Mouse (Mus musculus) midbrain, postnatal 0 days (tissue): ENCODE results near the gene Susd1. TPM values are rescaled to one million over a fixed set of nuclear protein-coding genes. Genes with fewer than 3 reads are reported as not detected.

Source experiments
- ATAC-seq: fragments of 200-750 bp; cut with Nextera tagmentation; 2 replicates; pipeline ENCODE4 v1.8.0; 2017; ENCODE audit warnings: moderate number of reproducible peaks, mild to moderate bottlenecking, moderate TSS enrichment, moderate library complexity; ENCODE audit not compliant: low FRiP score
- DNase-seq: peaks from one replicate; pipeline ENCODE4 v3.0.0-alpha.2; 2015; ENCODE audit warnings: low spot score
- H3K27ac ChIP-seq: fragments of 300-500 bp; sonication (generic); 2 replicates; pipeline ENCODE4 v1.5.1; 2014; ENCODE audit warnings: low read depth, mild to moderate bottlenecking, low read length, mixed read lengths
- H3K27me3 ChIP-seq: fragments of 300-500 bp; sonication (generic); 2 replicates; pipeline ENCODE4 v1.6.1; 2014; ENCODE audit warnings: low read length, control low read depth, mixed read lengths; ENCODE audit not compliant: insufficient read depth
- H3K36me3 ChIP-seq: fragments of 300-500 bp; sonication (generic); 2 replicates; pipeline ENCODE4 v1.6.1; 2014; ENCODE audit warnings: low read length, control low read depth, mixed read lengths; ENCODE audit not compliant: insufficient read depth
- H3K4me1 ChIP-seq: fragments of 300-500 bp; sonication (generic); 2 replicates; pipeline ENCODE4 v1.6.1; 2014; ENCODE audit warnings: mild to moderate bottlenecking, control low read depth, antibody characterized with exemption, low read length, mixed read lengths; ENCODE audit not compliant: insufficient read depth
- H3K4me2 ChIP-seq: fragments of 300-500 bp; sonication (generic); 2 replicates; pipeline ENCODE4 v1.6.1; 2014; ENCODE audit warnings: low read depth, mild to moderate bottlenecking, low read length, mixed read lengths; ENCODE audit not compliant: poor library complexity, severe bottlenecking
- H3K4me3 ChIP-seq: fragments of 300-500 bp; sonication (generic); 2 replicates; pipeline ENCODE4 v1.5.1; 2014; ENCODE audit warnings: low read depth, mild to moderate bottlenecking, low read length, moderate library complexity
- H3K9ac ChIP-seq: fragments of 300-500 bp; sonication (generic); replicated peaks from 2 replicates; pipeline ENCODE4 v1.6.1; 2014; ENCODE audit warnings: mild to moderate bottlenecking, low read length, moderate library complexity, mixed read lengths; ENCODE audit not compliant: poor library complexity, severe bottlenecking
- H3K9me3 ChIP-seq: fragments of 300-500 bp; sonication (generic); 2 replicates; pipeline ENCODE4 v1.6.1; 2016; ENCODE audit warnings: low read length, control low read depth
- CTCF ChIP-seq: IDR thresholded peaks from 2 replicates; pipeline ENCODE4 v1.5.1; 2016; ENCODE audit warnings: antibody characterized with exemption, mild to moderate bottlenecking
- WGBS: fragments of 180-500 bp; shearing (Covaris S2); extraction: QIAGEN DNeasy Blood & Tissue Kit; methylation state at CpG from one replicate; pipeline ENCODE4 v1.1.7; 2014; 5-methylcytosine and 5-hydroxymethylcytosine counted together
- polyA plus RNA-seq: library from polyadenylated mRNA; unstranded; fragments of >200 nt; fragmentation: Nextera tagmentation; extraction: Ambion mirVana; gene quantifications from 2 replicates; pipeline ENCODE4 v1.2.1, GENCODE M21; 2015
- total RNA-seq: library from RNA; depleted of rRNA; stranded (reverse); fragments of >200 nt; gene quantifications from 2 replicates; pipeline ENCODE4 v1.2.3, GENCODE M21; 2014; rRNA removed

Susd1 gene
- total and polyA plus RNA-seq, 2 experiments from 2014 or later: 2.0 to 8.9 TPM

- Histone ChIP-seq H3K4me1 (no peaks in the 10 kb centered on the region), H3K36me3 (no peaks in the 10 kb centered on the region), H3K27me3 (no peaks in the 10 kb centered on the region), H3K4me3 (no peak overlapping the region), H3K9me3 (no peaks in the 10 kb centered on the region), H3K4me2 (no peak overlapping the region), H3K9ac (no peak overlapping the region), H3K27ac (no peak overlapping the region)
- ATAC-seq: no peak
- TF ChIP-seq CTCF: no peak
- DNase-seq: no peak
- 88% methylated on average over 4 of the region's 4 CpGs for WGBS
Observed at GRCm38 (mm10) chr4:59274136-59274535, 164.3 kb downstream of the Susd1 start.

- Histone ChIP-seq H3K27me3 (no peaks in the 10 kb centered on the region), H3K27ac (no peak overlapping the region), H3K36me3 (no peaks in the 10 kb centered on the region), H3K9me3 (no peaks in the 10 kb centered on the region), H3K9ac (no peak overlapping the region), H3K4me2 (no peak overlapping the region), H3K4me3 (no peak overlapping the region), H3K4me1 (no peaks in the 10 kb centered on the region)
- WGBS: 31% methylated on average over 1 of the region's 1 CpGs
- no peak for TF ChIP-seq CTCF
- DNase-seq (peak; percentile 17), ATAC-seq (no peak)
Observed at GRCm38 (mm10) chr4:59273342-59273741, 165.1 kb downstream of the Susd1 start.

GRCm38 (mm10) chr4:59265631-59266030, 172.8 kb downstream of the Susd1 start:
- Histone ChIP-seq H3K4me2 (no peak overlapping the region), H3K4me3 (no peak overlapping the region), H3K27ac (no peak overlapping the region), H3K27me3 (no peaks in the 10 kb centered on the region), H3K9me3 (0 out of 2 replicates have a peak, but pooled peaks cover 4% of the 10 kb centered on the region), H3K4me1 (no peaks in the 10 kb centered on the region), H3K9ac (no peak overlapping the region), H3K36me3 (no peaks in the 10 kb centered on the region)
- TF ChIP-seq CTCF: no peak
- DNase-seq: no peak
- no peak for ATAC-seq
- 91% methylated on average over 5 of the region's 5 CpGs for WGBS

GRCm38 (mm10) chr4:59265182-59265581, 173.3 kb downstream of the Susd1 start:
- Histone ChIP-seq H3K9me3 (0 out of 2 replicates have a peak, but pooled peaks cover 4% of the 10 kb centered on the region), H3K4me3 (no peak overlapping the region), H3K4me2 (no peak overlapping the region), H3K4me1 (no peaks in the 10 kb centered on the region), H3K27me3 (no peaks in the 10 kb centered on the region), H3K36me3 (no peaks in the 10 kb centered on the region), H3K9ac (no peak overlapping the region), H3K27ac (no peak overlapping the region)
- 81% methylated on average over 5 of the region's 5 CpGs for whole genome bisulfite sequencing
- DNase-seq (no peak), ATAC-seq (no peak)
- no peak for TF ChIP-seq CTCF

Other genes starting within 250 kb of the Susd1 start
- 68.5 and 76.5 TPM in 2 replicates for gene Ugcg, start 249.4 kb downstream of the Susd1 start, total RNA-seq
- 18.7 and 22.8 TPM in 2 replicates for gene Ugcg, start 249.4 kb downstream of the Susd1 start, polyA plus RNA-seq
- 32.0 and 35.8 TPM in 2 replicates for gene Ptbp3, start 110.7 kb upstream of the Susd1 start, total RNA-seq
- gene Ptbp3, start 110.7 kb upstream of the Susd1 start, polyA plus RNA-seq: 9.7 and 10.5 TPM in 2 replicates
- 27.7 and 29.7 TPM in 2 replicates for gene Hsdl2, start 142.9 kb upstream of the Susd1 start, total RNA-seq
- gene Hsdl2, start 142.9 kb upstream of the Susd1 start, polyA plus RNA-seq: 33.0 and 39.4 TPM in 2 replicates
- gene E130308A19Rik, start 187.6 kb upstream of the Susd1 start, total RNA-seq: 27.9 and 38.9 TPM in 2 replicates
- gene E130308A19Rik, start 187.6 kb upstream of the Susd1 start, polyA plus RNA-seq: 27.9 and 33.5 TPM in 2 replicates